Mouse (Mus musculus): Measurements from ENCODE around the gene Mmel1.

Gene Mmel1

DNA sequence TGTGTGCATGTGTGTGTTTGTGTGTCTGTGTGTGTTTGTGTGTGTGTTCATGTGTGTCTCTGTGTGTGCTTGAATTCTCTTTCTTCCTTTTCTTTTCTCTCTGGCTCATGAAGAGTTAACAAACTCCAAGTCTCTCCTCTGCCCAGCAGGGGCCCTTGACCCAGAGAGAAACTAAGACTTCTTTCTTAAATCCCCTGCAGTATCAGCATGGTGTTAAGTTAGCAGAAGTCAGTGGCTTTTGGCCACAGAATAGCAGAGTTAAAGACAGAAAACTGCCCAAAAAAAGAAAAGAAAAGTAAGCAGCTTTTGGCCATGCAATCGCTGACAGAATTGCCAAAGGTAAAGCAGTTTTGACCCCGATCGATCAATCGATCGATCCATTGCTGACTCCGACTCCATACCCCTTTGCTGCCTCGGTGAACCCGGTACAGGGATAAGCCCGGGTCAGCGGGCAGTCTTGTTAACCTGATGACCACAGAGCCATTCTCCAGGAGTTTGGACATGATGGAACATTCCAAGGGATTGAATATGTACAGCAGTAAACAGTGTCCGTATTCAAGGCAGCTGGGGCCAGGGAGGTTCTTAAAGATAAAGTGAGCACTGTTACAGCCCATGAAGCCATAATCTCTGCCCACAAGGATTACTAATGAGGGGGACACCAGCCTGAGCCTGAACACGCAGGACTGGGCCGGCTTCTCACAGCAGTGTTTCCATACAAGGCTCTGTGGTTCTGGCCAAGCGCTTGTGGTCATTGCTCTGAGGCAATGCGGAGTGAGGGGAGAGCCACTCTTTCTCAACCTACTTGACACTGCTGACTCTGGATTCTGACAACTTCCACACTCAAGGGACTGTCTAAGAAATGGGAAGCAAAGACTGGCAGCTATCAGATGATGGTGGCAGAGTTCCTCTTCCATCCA, 41.5 kb downstream of the Mmel1 start:
- no peak for DNase-seq

DNA sequence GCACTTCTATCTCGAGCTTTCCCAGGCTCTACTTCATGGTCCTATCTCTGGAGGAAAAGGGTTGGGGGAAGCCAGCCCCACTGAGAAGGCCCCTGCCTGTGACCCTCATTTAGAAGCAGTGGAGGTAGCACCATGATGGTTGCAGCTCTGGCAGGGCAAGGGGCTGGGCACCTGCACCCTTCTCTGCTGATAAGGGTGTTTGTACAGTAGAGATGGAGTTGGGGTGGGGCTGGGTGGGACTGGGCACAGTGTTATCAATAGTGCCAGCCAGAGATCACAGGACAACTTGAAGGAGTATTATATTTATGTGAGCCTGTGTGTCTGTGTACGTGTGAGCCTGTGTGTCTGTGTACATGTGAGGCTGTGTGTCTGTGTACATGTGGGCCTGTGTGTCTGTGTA, 42.3 kb downstream of the Mmel1 start:
- no peak for DNase-seq

DNA sequence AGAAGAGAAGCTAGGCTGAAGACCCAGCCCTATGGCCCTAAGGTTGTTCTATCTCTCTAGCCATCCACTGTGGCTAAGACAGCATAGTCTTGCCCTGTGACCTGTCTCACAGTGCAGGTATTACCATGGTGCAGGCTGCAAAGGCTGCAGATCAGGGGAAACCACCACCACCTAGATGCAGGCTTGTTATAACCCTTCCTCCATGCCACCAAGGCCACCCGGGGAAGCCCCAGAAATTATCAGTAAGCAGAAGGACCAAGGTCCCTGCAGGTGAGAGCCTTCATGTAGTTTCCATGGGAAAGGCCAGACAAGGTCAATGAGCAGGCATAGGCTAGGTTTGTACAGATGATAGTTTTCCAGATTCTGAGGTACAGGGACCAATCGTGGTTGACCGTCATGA, 44.5 kb downstream of the Mmel1 start:
- DNase-seq = no peak

DNA sequence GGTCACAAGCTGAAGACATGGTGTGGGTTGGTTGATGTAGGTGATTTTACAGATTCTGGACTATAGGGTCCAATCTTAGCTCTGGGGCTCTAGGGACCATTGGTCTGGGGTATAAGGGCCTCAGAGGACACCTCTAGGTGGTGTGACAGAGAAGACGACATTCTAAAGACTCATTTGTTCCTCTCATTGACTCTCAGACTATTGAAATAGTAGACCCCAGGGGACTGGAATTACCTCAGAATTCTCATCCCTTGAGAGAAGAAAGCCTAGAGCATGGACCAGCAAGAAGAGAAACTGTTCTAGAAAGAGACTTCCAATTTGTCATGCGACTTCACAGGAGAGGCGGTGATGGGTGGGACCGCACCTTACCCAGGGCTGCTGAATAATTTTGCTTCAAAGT, 44.9 kb downstream of the Mmel1 start:
- DNase-seq = no peak

DNA sequence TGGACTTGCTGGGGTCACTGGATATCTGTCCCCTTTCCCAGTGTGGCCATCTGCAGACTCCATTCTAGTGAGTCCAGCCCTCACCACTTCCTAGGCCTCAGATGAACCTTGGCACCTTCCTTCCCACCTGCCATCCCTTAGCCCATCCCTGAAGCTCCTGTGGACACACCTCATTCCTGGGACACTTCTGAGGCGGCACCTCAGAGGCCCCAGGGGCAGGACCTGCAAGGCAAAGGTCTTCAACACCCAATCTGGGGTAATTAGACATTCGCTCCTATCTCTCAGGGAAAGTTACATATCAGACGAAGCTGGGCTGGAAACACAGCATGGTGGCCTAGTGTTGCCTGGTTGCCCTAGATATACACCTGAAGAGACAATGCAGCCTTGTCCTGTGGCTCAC, 45.3 kb downstream of the Mmel1 start:
- no peak for DNase-seq

DNA sequence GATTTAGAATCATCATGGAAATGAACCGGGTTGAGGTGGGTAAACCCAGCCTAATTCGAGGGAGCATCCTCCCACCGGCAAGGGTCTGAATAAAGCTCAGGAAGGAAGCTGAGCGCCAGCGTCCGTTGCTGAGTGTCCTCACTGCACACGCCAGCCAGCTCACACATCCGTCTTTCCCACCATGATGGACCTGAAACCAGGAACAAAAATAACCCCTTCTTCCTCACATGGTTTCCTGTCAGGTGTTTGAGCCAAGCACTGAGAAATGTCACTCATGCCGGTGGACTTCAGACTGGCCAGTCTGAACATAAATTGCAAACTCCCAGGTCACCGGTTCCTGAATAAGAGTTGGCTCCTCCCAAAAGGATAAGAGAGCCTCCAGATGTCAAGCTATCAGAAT, 45.9 kb downstream of the Mmel1 start:
- DNase-seq = no peak

DNA sequence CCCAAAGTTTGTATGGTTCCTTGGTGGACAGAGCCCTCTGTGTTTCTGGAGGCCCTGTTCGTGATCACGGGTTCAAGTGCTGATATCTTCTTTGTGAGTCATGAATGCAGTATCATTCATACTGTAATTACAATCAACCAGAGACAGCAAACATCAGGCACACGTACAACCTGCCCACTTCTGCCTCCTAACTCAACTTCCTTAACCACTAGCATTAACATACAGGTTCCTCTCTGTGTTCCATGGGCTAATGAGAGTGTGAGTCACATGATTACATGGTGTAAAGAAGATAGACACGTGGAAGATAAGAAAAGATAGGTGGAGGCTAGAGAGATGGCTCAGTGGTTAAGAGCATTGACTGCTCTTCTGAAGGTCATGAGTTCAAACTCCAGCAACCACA, 47.3 kb downstream of the Mmel1 start:
- no peak for DNase-seq

DNA sequence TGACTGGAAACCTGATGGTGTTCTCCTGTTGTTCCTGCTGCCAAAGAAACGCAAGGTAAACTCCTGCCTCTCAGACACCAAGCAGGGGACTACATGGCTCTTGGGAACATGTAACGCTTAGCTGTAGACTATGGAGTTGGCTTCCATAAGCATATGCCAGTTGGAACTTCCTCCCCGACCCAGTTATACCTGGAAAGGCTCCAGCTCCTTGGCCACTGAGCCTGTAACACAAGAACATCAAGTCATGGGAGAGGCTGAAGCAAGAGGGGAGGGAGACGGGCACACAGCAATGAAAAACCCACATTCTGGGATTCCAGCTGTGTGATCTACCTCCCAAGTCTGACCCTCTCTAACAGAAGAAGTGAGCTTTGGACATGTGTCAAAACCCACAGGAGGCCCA, 52.9 kb downstream of the Mmel1 start:
- DNase-seq = no peak

DNA sequence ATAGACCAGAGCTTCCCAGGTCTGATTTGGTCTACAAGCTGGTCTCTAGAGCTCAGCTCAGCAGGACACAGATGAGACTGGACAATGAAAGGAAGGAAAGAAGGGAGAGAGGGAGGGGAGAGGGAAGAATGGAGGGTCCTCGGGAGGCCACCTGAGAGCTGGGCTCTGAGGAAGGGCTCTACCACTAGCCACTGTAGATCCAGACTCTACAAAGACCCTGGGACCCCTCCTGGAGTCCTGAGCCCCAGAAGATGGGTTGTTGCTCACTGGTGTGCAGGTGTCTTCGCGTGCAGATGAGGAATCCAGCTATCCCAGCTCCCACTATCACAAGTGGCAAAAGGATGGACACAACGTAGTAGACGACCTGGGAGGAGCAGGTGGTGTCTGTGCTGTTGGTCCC, 53.5 kb downstream of the Mmel1 start:
- no peak for DNase-seq

DNA sequence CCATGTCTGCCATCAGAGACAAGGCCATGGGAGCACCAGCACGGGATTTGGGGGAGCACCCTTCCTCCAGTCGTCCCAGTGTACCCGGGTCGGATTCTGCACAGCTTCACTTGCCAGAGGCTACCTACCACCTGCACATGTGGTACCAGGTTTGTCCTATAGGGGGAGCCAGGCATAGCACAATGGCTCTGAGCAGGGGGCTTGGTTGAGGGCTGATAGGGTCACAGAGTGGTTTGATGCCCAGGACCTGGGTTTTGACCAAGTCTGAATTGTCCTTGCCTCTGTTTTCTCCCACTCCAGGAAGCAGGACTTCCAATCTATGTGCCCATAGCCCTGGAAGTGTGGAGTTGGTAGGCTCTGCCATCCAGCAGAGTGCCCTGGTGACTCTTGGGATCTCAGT, 56.0 kb downstream of the Mmel1 start:
- DNase-seq = peak; percentile 85

DNA sequence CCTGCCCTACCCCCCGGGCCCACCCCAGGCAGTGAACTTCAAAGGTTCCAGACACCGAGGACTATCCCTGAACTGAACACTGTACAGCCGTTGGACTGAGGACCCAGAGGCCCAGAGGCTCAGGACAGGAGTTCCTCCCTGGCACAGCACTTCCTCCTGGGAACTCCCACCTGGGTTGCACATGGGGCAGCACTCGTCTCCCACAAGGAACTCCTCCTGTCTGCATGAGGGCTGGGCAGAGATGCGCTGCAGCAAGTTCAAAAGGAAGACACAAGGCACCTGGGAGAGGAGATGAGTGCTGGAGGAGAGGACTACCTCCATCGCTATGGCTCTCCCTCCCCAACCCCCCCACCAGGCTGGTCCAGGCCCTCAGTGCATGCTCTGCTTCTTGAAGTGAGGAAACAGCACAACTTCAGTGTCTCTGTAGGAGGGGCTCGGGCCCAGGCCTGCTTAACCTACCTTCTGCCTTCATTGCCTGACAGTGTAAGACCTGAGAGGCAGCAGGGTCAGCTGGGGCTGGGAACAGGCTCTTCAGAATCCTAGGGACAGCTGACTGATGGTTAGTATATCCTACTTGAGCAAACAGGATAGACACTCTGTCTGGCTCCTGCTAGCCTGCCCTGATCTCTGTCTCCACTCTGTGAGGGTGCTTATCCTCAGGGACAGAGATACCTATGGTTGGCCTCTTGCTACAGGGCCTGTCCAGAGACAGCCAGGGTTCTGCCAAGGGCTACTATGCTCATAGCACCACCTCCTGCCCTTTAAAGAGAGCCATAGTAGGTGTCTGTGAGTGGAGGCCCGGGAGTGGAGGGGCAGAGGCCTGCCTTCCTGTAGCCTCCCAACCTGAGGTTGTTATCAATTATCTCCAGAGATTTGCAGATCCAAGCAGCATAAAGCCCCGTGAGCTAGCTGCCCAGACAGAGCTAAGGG, 57.8 kb downstream of the Mmel1 start:
- peak; percentile 61 for DNase-seq

DNA sequence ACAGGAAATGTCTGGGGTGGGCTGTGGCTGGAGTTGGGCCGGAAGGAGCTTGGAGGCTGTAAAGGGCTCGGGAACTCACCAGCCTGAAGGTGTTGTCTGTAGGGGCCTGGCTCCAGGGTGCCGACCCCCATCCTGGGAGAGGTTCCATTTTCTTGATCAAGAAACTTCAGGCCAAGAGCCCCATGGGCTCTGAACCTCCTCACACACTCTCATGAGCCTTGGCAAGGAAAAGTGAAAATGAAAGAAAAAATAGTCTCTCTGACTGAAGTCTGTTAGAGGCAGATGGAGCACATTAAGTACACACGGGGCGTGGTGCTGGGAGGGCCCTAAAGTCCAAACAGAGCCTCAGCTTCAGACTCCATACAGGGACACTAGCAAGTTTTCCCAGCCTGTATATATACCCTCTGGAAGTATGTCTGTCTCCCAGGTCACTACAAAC, 58.5 kb downstream of the Mmel1 start:
- DNase-seq = peak; percentile 58

DNA sequence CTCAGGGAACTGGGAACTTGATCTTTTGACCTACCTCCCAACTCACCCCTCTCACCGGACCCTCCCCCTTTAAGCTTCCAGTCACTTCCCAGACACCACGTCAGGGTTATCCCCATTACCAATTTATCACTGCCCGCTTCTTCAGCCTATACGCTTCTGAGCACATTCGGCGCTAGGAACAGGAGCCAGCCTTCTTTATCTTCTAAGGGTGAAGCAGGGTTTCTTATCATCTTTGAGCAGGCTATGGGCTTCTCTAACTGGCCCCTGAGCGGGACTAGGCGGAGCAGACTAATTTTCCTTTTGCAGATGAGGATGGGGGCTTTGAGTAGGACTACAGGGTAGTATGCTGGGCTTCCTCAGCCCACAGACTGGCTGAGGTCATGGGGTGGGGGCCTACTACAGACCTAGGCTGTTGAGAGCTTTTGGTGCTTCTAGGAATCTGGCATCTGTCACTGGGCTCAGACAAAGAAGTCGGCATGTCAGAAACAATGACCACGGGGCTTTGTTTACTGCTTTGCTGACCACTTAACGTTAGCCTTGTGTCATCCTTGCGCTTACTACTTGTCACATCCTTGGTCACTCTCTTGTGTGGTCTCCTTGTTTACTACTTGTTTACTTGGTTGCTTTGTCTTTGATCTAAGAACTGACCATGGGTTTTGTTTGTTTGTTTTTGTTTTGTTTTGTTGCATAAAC, 59.2 kb downstream of the Mmel1 start, which contains the start of gene Tnfrsf14:
Tnfrsf14 (minus strand) TSS at position 169 of the 693 bp plus-strand sequence.
- DNase-seq = no peak

DNA sequence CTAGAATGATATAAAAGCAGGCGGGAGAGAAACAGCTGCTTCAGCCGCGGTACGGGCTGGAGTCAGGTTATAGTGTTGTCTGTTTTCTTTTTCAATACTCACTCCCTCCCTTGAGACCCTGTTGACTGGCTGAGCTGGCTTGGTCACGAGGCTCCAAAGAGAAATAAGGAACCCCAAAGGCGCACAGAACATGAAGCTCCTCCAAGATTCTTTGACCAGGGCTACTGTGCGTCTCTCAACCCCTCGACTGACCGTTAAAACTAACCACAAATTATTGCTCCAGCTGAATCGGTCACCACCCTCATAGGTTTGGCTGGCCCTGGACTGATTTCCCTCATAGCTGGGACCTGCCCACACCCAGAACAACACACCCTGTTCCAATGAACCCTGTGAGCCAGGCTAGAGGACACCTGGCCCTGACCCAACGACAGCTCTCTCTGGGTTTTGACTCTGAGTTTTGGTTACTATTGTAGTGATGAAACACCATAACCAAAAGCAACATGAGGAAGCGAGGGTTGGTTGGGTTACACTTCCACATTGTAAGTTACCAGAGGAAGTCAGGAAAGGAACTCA, 59.8 kb downstream of the Mmel1 start:
- no peak for DNase-seq

DNA sequence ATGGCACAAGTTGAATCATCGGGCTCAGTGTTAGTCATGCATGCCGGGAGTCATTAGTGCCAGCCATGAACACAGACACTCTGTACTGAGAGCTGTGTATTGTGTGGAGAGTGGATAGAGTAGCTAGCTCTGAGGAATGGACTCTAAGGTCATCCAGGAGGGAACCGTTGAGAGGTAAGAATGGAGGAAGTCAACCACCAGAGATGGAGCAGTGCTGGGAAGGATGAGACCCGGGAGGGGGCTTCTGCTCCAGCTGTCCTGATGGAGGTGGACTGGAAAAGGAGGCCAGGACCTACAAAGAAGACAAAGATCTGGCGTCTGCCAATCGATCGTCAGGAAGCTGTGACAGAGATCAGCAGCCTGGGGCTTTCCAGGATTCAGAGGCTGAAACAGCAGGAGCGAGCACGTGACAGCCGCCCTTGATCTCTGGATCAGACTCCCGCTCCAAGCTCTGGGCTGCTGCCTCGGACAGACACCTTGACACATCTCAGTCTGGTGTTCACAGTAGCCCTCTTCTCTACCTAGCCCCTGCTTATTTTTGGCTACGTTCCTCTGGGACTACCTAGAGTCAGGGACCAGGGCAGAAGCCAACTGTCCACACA, 64.0 kb downstream of the Mmel1 start:
- DNase-seq = no peak

DNA sequence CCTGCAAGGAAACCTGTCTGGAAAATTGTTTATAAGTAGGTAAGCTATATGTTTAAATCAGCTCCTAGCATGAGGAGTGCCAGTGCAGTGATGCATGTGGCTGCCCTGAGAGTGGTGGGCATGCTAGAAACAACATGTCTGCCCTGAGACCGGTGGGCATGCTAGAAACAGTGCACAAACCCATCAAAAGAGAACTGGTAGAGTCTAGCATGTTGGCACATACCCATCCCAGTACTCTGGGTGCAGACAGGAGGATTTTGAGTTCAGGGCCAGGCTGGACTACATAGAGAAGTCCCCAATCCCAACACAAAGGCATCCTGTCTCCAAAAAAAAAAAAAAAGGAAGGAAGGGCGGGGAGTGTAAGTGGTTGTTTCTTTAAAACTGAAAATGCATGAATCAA, 65.4 kb downstream of the Mmel1 start:
- DNase-seq = no peak

DNA sequence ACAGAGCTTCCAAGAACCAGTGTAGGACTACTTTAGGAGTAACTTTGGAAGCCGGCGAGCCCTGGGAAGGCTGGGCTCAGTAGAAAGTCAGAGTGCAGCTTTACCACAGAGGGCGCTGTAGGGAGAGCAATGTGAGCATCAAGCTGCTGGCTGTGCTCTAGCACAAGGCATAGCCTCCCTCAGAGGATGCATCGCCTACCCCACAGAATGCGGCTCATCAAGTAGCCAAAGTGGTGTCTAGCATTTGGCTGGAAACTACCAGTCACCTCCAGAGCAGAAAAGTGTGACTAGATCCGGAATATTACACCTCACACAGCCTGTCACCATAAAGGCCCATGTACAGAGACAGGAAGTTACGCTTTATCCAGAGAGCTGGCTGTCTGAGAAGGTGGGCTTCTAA, 66.4 kb downstream of the Mmel1 start:
- peak; percentile 81 for DNase-seq

DNA sequence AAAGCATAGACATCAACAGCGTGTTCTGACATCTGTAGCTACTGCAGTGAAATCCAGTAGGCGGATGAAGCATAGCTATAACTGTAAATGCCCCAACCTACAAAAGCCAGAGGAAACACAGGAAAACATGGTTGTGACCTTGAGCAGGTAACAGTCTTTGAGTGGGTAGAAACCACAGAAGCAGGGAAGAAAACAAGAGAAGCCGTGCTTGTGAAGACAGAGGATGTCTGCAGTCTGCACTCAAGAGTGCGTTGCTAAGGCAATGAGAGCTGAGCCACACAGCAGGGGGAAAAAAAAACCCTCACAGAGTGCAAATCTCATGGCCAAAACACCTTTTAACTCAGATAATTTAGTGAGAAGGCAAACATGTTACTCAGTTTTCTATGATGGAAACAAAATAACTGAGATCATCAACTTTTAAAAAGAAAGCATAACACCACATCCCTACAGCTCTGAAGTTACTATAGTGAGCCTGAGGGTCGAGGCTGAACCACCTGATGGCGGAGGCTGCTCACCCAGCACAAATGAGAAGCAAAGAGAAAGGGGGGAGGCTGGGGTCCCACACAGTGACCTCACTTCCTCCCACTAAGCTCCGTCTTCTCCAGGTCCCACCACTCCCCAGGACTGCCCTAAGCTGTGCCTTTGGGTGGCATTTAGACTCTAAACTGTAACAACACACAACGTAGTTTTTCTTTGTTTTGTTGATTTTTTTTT, 67.3 kb downstream of the Mmel1 start:
- peak; percentile 67 for DNase-seq

DNA sequence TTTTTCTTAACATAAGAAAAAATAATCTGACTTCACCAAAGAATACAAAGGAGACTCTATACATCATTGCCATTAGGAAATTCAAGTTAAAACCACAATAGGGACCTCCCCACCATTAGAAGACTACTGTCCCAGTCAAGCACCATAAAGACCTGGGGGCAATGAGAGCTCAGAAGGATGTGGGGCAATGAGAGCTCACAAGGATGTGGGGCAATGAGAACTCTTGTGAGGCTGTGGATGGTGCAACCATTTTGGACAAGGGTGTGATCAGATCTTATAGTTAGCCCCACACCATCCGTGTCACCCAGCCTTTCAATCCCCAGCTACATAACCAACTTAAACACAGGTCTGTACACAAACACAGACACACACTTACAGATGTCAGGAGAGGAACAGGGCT, 68.4 kb downstream of the Mmel1 start:
- no peak for DNase-seq

DNA sequence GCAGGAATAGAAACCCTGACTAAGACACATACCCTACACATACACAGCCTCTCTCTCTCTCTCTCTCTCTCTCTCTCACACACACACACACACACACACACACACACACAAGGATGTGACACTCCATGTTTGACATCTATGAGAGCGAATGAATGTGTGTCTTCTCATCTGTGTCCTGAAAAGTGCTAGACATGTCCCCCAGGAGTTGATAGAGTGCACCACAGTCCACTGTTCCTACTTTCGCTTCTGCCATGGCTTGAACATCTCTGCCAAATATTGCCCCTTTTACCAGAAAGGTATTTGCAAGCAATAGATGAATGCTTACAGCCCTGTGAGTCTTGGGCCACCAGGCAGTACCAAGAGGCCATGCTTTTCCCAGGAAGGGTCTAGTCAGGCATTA, 70.8 kb downstream of the Mmel1 start:
- DNase-seq = no peak

DNA sequence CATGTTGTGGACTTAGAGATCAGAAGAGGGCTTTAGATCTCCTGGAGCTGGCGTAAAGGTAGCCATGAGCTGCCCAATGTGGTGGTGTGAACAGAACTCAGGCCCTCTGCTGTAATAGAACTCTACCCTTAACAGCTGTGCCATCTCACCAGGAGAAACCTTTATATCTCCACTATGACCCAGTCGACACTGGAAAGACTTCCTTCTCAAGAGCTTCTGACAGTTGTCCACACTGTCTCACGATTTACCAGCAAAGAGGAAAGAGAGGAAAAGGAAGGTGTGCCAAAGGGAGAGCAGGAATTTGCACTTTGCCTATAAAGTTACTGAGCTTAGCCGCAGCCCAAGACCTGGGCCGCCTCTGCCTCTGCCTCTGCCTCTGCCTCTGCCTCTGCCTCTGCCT, 72.4 kb downstream of the Mmel1 start:
- no peak for DNase-seq
